Mouse (Mus musculus) lung, postnatal 0 days (tissue): Measurements from ENCODE around the gene Glt1d1.

Experiments
- CTCF ChIP-seq: IDR thresholded peaks from 2 replicates; pipeline ENCODE4 v1.5.1; 2016; ENCODE audit warnings: antibody characterized with exemption, mild to moderate bottlenecking
- EP300 ChIP-seq: IDR thresholded peaks from 2 replicates; pipeline ENCODE4 v1.6.1; 2016; ENCODE audit warnings: antibody characterized with exemption, mild to moderate bottlenecking, control low read depth

DNA sequence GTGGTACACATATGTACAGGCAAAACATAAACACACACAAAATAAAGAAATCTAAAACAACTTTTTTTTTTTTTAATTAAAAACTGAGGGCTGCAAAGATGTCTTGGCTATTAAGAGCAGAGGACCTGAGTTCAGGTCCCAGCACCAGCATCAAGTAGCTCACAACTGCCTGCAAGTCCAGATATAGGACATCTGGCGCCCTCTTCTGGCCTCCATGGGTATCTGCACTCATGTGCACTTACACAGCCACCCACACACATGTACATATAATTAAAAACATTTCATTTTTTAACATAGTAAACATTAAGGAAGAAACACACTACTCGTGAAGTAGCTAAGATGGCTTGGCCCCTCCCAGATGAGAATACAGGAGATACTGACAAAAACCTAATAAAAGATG, 26.2 kb downstream of the Glt1d1 start:
- no peak for TF ChIP-seq CTCF
- no peak for TF ChIP-seq EP300
